Mouse (Mus musculus) NIH3T3 (cell line): ENCODE data around the gene Rgcc.

Source experiments
- DNase-seq: peaks from one replicate; pipeline ENCODE4 v3.0.0-alpha.2; 2012; ENCODE audit warnings: low read depth

The Rgcc gene

GRCm38 (mm10) chr14:79241057-79241570, 60.3 kb downstream of the Rgcc start:
- DNase-seq = peak; percentile 49

GRCm38 (mm10) chr14:79239402-79239801, 62.0 kb downstream of the Rgcc start:
- no peak for DNase-seq
